Mouse (Mus musculus): Measurements from ENCODE around the gene Pnkp. TPM values are rescaled to one million over a fixed set of nuclear protein-coding genes. Genes with fewer than 3 reads are reported as not detected.

Gene Pnkp
- total and polyA plus RNA-seq, 2 experiments from 2014 or later = 24.5 to 43.6 TPM

DNA sequence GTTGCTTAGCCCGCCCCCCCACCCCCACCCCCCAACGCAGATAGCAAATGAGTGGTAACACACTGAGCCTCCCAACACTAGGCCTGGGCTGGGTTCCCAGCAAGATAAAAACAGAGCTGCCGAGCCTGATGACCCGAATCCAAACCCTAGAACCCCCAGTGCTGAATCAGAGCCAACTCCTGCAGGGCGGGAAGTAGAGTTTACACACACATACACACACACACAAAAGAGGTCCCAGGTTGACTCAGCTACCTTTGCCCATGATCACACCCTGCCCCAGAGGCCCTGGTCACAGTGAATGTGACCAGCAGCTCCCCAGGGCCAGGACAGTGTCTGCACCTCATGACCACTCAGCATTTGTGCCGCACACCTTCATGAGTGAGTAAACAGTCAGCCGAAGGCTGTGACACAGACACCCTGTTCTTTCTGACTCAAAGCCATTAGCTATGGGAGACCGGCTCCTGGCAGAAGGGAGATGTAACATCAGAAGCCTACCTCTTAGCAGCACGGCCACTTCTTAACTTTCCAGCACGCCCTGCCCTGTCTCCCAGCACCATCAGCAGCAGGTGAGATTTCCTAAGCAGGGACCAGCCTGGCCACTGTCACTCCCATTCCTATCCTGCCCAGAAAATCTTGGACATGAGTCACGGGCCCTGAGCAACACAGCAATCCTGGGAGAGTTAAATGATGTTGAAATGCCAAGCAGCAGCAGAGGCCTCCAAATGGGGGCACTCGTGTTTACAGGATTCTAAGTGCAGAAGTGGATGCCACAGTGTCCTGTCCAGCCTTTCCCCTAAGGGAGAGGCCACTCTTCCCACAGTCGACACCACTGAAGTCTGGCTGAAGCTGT lies 31.5 kb downstream of the Pnkp start:
- WGBS = 37% methylated on average over 13 of the region's 13 CpGs
- no peak overlapping the region for H3K4me2 ChIP-seq (ENCODE audit: low read depth, low read length)
- H3K9me3 ChIP-seq (replicated peaks; ENCODE audit: control insufficient read depth, low read length) = no peaks in the 10 kb centered on the region
- DNase-seq (ENCODE audit: low spot score) (peak; percentile 52), ATAC-seq (ENCODE audit: insufficient read depth, low read depth) (peak; percentile 50)
- TF ChIP-seq EP300 (IDR thresholded peaks at IDR 0.05; ENCODE audit: low read depth) = peak; percentile 38; the same call in 1 of the 2 replicates
- no peak for TF ChIP-seq CTCF (IDR thresholded peaks at IDR 0.05; ENCODE audit: low read depth)
- H3K27ac ChIP-seq (ENCODE audit: low read depth) = peak overlapping the region; percentile 74
- H3K27me3 ChIP-seq (ENCODE audit: control insufficient read depth, insufficient read depth, low read length) = no peaks in the 10 kb centered on the region
- peaks cover 40% of the 10 kb centered on the region for H3K4me1 ChIP-seq (ENCODE audit: control insufficient read depth, insufficient read depth)
- no peak overlapping the region for H3K4me3 ChIP-seq (ENCODE audit: low read depth, low read length)
- peaks cover 23% of the 10 kb centered on the region for H3K36me3 ChIP-seq (replicated peaks; ENCODE audit: control insufficient read depth, insufficient read depth, low read length)
- H3K9ac ChIP-seq (replicated peaks; ENCODE audit: low read depth, low read length) = no peak overlapping the region

DNA sequence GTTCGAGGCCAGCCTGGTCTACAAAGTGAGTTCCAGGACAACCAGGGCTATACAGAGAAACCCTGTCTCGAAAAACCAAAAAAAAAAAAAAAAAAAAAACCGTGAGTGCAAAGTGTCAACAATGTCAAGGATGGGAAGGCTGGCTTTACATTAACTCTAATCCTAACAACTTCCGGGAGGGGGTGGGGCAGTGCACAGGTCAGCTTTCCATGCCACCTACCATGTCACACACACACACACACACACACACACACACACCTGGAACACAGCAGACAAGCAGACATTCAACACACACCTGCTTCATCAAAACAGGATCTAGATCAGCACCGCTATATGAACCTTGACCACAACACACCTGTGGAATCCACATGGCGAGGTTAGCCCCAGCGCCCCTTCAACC lies 33.2 kb downstream of the Pnkp start:
- WGBS = 85% methylated on average over 6 of the region's 7 CpGs
- H3K4me1 ChIP-seq (ENCODE audit: control insufficient read depth, insufficient read depth) = peaks cover 44% of the 10 kb centered on the region
- H3K9ac ChIP-seq (replicated peaks; ENCODE audit: low read depth, low read length) = no peak overlapping the region
- H3K9me3 ChIP-seq (replicated peaks; ENCODE audit: control insufficient read depth, low read length) = no peaks in the 10 kb centered on the region
- H3K27ac ChIP-seq (ENCODE audit: low read depth) = no peak overlapping the region
- ATAC-seq (ENCODE audit: insufficient read depth, low read depth) (no peak), DNase-seq (ENCODE audit: low spot score) (no peak)
- H3K36me3 ChIP-seq (replicated peaks; ENCODE audit: control insufficient read depth, insufficient read depth, low read length) = peaks cover 10% of the 10 kb centered on the region; the same call in 1 of the 2 replicates
- no peak overlapping the region for H3K4me3 ChIP-seq (ENCODE audit: low read depth, low read length)
- no peak overlapping the region for H3K4me2 ChIP-seq (ENCODE audit: low read depth, low read length)
- TF ChIP-seq EP300 (IDR thresholded peaks at IDR 0.05; ENCODE audit: low read depth) = no peak
- no peak for TF ChIP-seq CTCF (IDR thresholded peaks at IDR 0.05; ENCODE audit: low read depth)
- no peaks in the 10 kb centered on the region for H3K27me3 ChIP-seq (ENCODE audit: control insufficient read depth, insufficient read depth, low read length)

DNA sequence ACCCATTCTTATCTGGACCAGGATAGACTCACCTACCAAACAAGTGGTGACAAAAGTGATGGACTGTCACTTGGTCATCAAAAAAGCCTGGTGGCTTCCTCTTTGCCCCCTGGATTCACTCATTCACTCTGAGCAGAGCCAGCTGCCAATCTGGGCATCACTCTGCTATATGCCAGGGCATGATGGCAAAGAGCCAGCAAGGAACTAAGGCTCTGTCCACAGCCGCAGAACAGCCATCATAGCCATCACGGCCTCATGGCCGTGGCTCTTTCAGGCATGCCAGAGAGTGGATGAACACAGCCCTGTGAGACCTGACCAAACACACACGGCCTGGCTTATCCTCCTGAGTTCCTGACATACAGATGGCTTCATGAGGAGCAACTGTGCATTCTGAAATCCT lies 33.8 kb downstream of the Pnkp start:
- Histone ChIP-seq H3K27me3 (ENCODE audit: control insufficient read depth, insufficient read depth, low read length) (no peaks in the 10 kb centered on the region), H3K4me2 (ENCODE audit: low read depth, low read length) (peak overlapping the region; percentile 91), H3K27ac (ENCODE audit: low read depth) (no peak overlapping the region), H3K4me3 (ENCODE audit: low read depth, low read length) (no peak overlapping the region; the same call in 1 of the 2 replicates), H3K36me3 (replicated peaks; ENCODE audit: control insufficient read depth, insufficient read depth, low read length) (peaks cover 4% of the 10 kb centered on the region; the same call in 1 of the 2 replicates), H3K9me3 (replicated peaks; ENCODE audit: control insufficient read depth, low read length) (no peaks in the 10 kb centered on the region), H3K4me1 (ENCODE audit: control insufficient read depth, insufficient read depth) (peaks cover 47% of the 10 kb centered on the region), H3K9ac (replicated peaks; ENCODE audit: low read depth, low read length) (no peak overlapping the region)
- TF ChIP-seq EP300 (IDR thresholded peaks at IDR 0.05; ENCODE audit: low read depth) (no peak), CTCF (IDR thresholded peaks at IDR 0.05; ENCODE audit: low read depth) (no peak)
- DNase-seq (ENCODE audit: low spot score) (no peak), ATAC-seq (ENCODE audit: insufficient read depth, low read depth) (no peak)
- 56% methylated on average over 4 of the region's 4 CpGs for WGBS

DNA sequence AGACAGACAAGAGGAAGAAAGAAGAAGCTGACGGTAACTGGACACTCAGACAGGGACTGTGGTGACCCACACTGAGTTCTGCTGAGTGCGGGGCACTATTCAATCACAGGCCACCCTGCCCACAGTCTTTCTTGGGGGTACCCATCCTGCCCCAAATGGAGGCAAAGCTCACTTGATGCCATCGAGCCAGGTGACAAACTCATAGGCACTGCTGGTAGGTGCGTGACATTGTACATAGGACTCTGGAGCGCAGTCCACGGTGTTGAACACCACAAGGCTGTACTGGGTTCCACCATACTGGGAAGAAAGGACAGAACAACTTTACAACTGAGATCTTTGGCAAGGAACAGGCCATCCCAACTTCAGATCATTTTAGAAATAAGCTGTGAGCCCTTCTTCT lies 34.7 kb downstream of the Pnkp start:
- peak overlapping the region; percentile 91 for H3K27ac ChIP-seq (ENCODE audit: low read depth)
- DNase-seq (ENCODE audit: low spot score) (no peak), ATAC-seq (ENCODE audit: insufficient read depth, low read depth) (no peak)
- H3K27me3 ChIP-seq (ENCODE audit: control insufficient read depth, insufficient read depth, low read length) = no peaks in the 10 kb centered on the region
- H3K4me1 ChIP-seq (ENCODE audit: control insufficient read depth, insufficient read depth) = peaks cover 51% of the 10 kb centered on the region
- TF ChIP-seq CTCF (IDR thresholded peaks at IDR 0.05; ENCODE audit: low read depth) (no peak), EP300 (IDR thresholded peaks at IDR 0.05; ENCODE audit: low read depth) (no peak)
- H3K4me2 ChIP-seq (ENCODE audit: low read depth, low read length) = peak overlapping the region; percentile 91
- no peaks in the 10 kb centered on the region for H3K9me3 ChIP-seq (replicated peaks; ENCODE audit: control insufficient read depth, low read length)
- H3K36me3 ChIP-seq (replicated peaks; ENCODE audit: control insufficient read depth, insufficient read depth, low read length) = no peaks in the 10 kb centered on the region; the same call in 1 of the 2 replicates
- 19% methylated on average over 6 of the region's 6 CpGs for WGBS
- peak overlapping the region; percentile 77 for H3K4me3 ChIP-seq (ENCODE audit: low read depth, low read length)
- peak overlapping the region; percentile 87 for H3K9ac ChIP-seq (replicated peaks; ENCODE audit: low read depth, low read length)

DNA sequence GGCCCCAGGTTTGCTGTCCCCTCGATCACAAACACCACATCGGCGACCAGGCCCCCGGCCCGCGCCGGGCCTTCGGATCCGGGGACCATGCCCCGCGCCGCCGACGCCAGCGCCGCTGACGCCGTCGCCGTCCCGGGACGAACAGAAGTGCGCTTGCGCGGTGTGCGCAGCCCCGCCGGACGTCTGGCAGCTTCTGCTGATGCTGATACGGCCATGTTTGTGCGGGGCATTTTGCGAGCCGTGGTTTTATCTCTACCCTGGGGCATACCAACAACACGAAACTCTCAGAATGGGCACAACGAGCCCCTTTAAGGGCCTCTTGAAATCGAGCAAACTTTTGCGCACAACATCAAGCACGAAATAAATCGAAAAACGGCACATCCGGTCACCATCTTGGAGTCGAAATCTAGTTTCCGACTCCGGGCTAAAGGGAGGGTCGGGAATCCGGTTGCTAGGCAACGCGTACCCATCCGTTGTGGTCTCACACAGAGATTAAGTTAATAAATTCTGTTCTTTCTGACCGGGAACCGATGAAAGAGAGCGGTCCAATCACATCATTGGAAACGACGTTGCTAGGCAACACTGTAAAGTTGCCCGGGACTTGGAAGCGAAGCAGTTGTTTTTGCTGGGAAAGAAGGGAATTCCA lies 35.5 kb downstream of the Pnkp start, which contains the start of gene Med25:
Gene Med25, minus strand, starts transcription at position 437 of the 646 bp plus-strand sequence.
- no peaks in the 10 kb centered on the region for H3K27me3 ChIP-seq (ENCODE audit: control insufficient read depth, insufficient read depth, low read length)
- peak within 1 kb of the TSS; percentile 77 for H3K4me3 ChIP-seq (ENCODE audit: low read depth, low read length)
- H3K4me1 ChIP-seq (ENCODE audit: control insufficient read depth, insufficient read depth) = peaks cover 50% of the 10 kb centered on the region
- DNase-seq (ENCODE audit: low spot score) (peak; percentile 93), ATAC-seq (ENCODE audit: insufficient read depth, low read depth) (peak; percentile 67)
- H3K9me3 ChIP-seq (replicated peaks; ENCODE audit: control insufficient read depth, low read length) = no peaks in the 10 kb centered on the region
- under 1% methylated on average over 56 of the region's 56 CpGs for WGBS
- peak within 1 kb of the TSS; percentile 87 for H3K9ac ChIP-seq (replicated peaks; ENCODE audit: low read depth, low read length)
- TF ChIP-seq EP300 (IDR thresholded peaks at IDR 0.05; ENCODE audit: low read depth) (no peak), CTCF (IDR thresholded peaks at IDR 0.05; ENCODE audit: low read depth) (no peak)
- H3K27ac ChIP-seq (ENCODE audit: low read depth) = peak within 1 kb of the TSS; percentile 91
- peak within 1 kb of the TSS; percentile 91 for H3K4me2 ChIP-seq (ENCODE audit: low read depth, low read length)
- no peaks in the 10 kb centered on the region; the same call in 1 of the 2 replicates for H3K36me3 ChIP-seq (replicated peaks; ENCODE audit: control insufficient read depth, insufficient read depth, low read length)

All from heart, postnatal 0 days (tissue).